Mouse (Mus musculus): ENCODE results near the gene Deup1. TPM values are rescaled to one million over a fixed set of nuclear protein-coding genes. Genes with fewer than 3 reads are reported as not detected.

The Deup1 gene
- polyA plus RNA-seq, 1 experiment = 1.3 TPM

DNA sequence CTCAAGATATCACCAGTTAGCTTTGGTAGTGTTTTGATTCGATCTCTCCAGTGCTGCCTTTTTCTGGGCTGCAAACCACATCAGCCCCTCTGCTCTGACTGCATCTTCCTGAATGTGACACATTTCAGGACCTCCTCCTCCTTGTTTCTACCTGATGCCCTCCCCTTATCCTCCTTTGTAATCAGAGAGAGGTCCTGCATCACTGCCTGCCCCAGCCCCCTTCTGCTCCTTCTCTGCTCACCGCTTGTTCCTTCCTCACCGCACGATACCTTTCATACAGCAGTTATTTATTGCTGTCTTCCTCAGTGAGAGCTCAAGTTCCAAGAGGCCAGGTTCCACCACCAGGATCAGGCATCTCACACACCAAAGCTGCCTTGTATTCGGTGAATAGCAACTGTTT, 96.5 kb downstream of the Deup1 start:
- TF ChIP-seq CTCF (IDR thresholded peaks at IDR 0.05; ENCODE audit: borderline replicate concordance, extremely low read depth, insufficient read depth, insufficient read length) (no peak), POLR2A (IDR thresholded peaks at IDR 0.05; ENCODE audit: borderline replicate concordance, extremely low read depth, insufficient read depth, insufficient read length, poor library complexity, severe bottlenecking) (no peak)

DNA sequence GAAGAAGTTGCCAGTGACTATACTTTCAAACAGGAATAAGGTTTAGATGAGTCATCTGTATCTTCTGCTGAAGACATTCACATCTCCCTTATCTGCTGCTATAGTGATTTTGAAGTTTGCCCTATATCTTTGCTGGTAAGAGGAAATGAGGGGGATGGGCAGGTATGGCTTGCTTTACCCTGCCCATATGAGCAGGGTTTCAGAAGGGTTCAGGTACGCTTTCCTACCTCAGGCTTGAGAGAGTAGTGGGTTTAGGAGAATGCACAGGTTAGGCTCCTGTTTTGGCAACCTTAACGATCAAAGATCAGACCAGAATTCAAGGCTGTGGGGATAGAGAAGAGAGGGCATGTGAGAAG, 97.8 kb downstream of the Deup1 start:
- TF ChIP-seq POLR2A (IDR thresholded peaks at IDR 0.05; ENCODE audit: borderline replicate concordance, extremely low read depth, insufficient read depth, insufficient read length, poor library complexity, severe bottlenecking) (no peak), CTCF (IDR thresholded peaks at IDR 0.05; ENCODE audit: borderline replicate concordance, extremely low read depth, insufficient read depth, insufficient read length) (no peak)
- DNase-seq (ENCODE audit: low read depth) = no peak

More for the DNA sequence above, 96.5 kb downstream of the Deup1 start:
- DNase-seq (ENCODE audit: low read depth) = no peak

DNA sequence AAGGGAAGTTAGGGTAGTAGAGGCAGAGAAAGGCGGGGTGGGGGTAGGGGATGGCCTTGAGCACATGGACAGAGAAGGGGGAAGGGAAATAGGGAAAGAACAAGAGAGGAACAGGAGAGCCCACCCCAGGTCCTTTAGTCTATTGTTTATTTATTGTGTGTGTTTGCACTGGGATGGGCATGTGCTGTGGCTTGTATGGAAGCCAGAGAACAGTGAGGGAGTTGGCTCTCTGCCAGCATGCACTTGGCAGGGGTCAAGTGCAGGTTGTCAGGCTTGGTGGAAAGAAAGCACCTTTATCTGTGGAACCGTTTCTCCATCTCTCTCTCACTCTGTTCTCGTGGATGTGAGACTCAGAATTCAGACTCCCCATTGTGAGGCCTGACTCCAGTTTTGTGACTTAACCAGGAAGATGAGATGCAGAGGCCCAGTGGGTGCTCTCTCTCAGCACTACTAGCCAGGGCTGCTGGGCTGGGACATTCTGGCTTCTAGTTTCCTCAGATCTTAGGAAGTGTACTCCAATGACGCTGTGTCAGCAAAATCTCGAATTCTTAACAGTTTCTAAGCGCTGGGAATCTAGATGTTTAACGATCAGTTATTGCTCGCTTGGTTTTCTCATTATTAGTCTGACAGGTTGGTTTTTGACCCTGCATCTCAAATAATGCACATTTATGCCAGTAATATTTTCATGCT, 98.3 kb downstream of the Deup1 start:
- DNase-seq (ENCODE audit: low read depth) = peak; percentile 68
- no peak for TF ChIP-seq CTCF (IDR thresholded peaks at IDR 0.05; ENCODE audit: borderline replicate concordance, extremely low read depth, insufficient read depth, insufficient read length)
- TF ChIP-seq POLR2A (IDR thresholded peaks at IDR 0.05; ENCODE audit: borderline replicate concordance, extremely low read depth, insufficient read depth, insufficient read length, poor library complexity, severe bottlenecking) = no peak

DNA sequence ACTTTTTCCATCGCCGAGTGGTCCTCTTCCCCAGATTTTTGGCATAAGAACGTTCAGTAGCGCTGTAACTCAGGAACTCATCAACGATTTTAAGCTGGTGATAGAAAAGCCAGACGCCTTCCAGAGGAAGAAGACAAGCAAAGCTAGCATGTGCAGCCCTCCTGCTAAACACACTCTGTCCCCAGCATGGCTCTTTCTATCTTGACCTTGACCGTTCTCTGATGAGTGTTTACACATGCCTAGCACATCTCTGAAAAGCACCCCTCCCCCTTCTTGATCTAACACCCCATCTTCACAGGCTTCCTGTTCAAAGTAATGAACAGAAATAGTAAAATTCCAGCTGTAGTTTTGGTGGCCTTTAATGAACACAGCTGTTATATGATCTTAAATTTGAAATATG, 99.4 kb downstream of the Deup1 start:
- no peak for DNase-seq (ENCODE audit: low read depth)
- no peak for TF ChIP-seq POLR2A (IDR thresholded peaks at IDR 0.05; ENCODE audit: borderline replicate concordance, extremely low read depth, insufficient read depth, insufficient read length, poor library complexity, severe bottlenecking)
- no peak for TF ChIP-seq CTCF (IDR thresholded peaks at IDR 0.05; ENCODE audit: borderline replicate concordance, extremely low read depth, insufficient read depth, insufficient read length)

DNA sequence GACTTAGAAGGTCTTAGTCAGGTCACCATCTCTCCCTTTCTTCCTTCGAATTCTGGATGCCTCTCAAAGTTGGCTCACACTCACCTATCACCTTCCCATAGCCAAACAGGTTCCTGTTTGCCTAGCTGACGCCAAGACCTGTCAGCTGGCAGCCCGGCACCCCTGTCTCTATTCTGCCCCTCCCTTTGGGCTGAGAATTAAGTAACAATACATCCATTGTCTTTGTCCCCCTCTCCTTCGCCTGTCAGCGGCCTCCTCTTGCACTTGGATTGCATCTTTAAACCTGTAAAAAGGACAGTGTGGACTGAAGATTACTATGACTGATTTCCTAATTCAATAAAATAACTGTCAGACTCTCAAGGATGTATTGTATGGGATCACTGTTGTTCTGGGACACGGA, 99.9 kb downstream of the Deup1 start:
- no peak for DNase-seq (ENCODE audit: low read depth)
- no peak for TF ChIP-seq CTCF (IDR thresholded peaks at IDR 0.05; ENCODE audit: borderline replicate concordance, extremely low read depth, insufficient read depth, insufficient read length)
- no peak for TF ChIP-seq POLR2A (IDR thresholded peaks at IDR 0.05; ENCODE audit: borderline replicate concordance, extremely low read depth, insufficient read depth, insufficient read length, poor library complexity, severe bottlenecking)

DNA sequence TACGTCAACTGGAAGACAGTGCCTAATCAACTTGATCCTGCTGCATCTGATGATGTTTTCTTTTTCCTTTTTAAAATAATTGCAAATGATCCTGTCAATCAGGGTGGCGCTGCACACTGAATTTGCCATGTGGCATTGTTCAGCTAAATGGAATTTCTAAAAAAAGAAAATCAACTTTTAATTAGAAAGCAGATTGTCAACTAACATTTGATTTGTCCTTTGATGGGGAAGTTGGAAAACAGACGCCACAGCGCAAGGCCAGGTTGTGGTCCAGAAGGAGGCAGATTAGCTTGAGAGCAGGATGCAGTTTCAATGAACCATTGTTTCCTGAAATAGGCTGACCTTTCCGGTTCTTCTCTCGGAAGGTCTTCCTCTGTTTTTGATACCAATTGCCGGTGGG, 101.2 kb downstream of the Deup1 start:
- no peak for DNase-seq (ENCODE audit: low read depth)
- TF ChIP-seq CTCF (IDR thresholded peaks at IDR 0.05; ENCODE audit: borderline replicate concordance, extremely low read depth, insufficient read depth, insufficient read length) (no peak), POLR2A (IDR thresholded peaks at IDR 0.05; ENCODE audit: borderline replicate concordance, extremely low read depth, insufficient read depth, insufficient read length, poor library complexity, severe bottlenecking) (no peak)

DNA sequence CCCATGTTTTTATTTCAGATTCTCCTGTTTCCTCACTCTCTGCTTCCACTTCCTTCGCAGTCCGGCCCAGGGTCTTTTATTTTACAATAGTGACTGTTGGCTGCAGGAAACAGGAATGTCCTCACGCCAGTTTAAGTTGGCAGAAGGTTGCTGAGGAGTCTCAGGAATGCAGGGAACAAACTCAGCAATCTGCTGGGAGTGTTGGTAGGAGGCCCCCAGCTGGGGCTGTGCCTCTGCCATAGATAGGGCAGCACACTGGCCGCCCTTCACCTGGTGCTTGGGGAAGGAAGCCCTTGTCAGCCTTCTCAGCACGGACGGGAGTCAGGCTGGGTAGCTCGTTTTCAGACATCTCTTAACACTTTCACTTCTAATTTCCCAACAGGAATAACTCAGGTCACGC, 102.5 kb downstream of the Deup1 start:
- DNase-seq (ENCODE audit: low read depth) = no peak
- no peak for TF ChIP-seq POLR2A (IDR thresholded peaks at IDR 0.05; ENCODE audit: borderline replicate concordance, extremely low read depth, insufficient read depth, insufficient read length, poor library complexity, severe bottlenecking)
- no peak for TF ChIP-seq CTCF (IDR thresholded peaks at IDR 0.05; ENCODE audit: borderline replicate concordance, extremely low read depth, insufficient read depth, insufficient read length)

DNA sequence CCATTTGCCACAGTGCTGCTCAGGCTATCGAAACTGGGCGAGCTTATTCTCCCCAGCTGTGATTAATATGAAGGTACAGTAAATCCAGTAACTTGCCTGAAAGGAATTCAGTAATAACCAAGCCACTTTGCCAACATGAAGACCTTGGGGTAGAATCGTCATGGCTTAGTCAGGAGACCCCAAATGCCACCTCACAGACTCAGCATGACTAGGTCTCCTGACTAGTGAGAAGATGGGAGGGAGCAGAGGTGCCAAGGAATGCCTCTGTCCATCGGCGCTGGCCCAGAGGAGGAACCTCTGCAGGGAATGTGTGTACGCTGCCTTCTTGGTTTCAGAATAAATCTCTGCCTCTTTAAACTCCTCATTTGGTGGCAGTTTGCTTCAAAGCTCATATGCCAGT, 104.1 kb downstream of the Deup1 start:
- DNase-seq (ENCODE audit: low read depth) = no peak

DNA sequence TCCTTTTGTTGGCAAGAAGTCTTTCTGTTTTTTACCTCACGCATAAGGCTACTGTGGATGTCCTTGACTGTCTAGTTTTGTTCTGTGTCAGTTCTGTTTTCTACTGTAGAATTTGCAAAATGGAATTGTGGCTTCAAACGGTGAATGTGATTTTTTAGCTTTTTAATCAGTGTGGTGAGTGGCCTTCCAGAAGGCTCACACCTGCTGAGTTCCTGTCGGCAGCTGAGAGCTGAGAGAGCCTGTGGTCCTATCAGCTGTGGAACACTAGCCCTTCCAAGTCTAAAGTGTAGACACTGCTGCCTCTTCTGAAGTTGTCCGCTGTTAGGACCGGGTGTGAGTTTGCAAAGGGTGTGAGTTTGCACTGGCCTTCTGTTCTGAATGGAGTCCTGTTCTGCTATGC, 104.8 kb downstream of the Deup1 start:
- TF ChIP-seq POLR2A (IDR thresholded peaks at IDR 0.05; ENCODE audit: borderline replicate concordance, extremely low read depth, insufficient read depth, insufficient read length, poor library complexity, severe bottlenecking) (no peak), CTCF (IDR thresholded peaks at IDR 0.05; ENCODE audit: borderline replicate concordance, extremely low read depth, insufficient read depth, insufficient read length) (no peak)
- DNase-seq (ENCODE audit: low read depth) = no peak

More for the DNA sequence above, 104.1 kb downstream of the Deup1 start:
- TF ChIP-seq POLR2A (IDR thresholded peaks at IDR 0.05; ENCODE audit: borderline replicate concordance, extremely low read depth, insufficient read depth, insufficient read length, poor library complexity, severe bottlenecking) (no peak), CTCF (IDR thresholded peaks at IDR 0.05; ENCODE audit: borderline replicate concordance, extremely low read depth, insufficient read depth, insufficient read length) (no peak)

DNA sequence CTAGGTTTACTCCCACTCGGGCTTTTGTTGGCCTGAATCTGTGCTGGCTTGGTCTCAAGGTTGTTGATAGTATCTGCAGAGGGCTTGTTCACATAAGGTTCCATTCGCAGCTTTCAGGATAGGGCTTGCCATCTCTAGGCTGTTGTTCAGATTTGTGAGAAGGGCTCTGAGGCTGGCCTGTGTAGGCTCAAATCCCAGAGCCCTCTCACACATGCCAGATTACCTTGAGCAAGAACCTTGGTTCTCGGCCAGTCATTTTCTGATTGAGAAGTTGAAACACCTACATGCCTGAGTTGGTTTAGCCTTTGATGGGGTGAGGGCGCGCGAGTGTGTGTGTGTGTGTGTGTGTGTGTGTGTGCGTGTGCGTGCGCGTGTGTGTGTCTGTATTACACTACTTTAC, 105.4 kb downstream of the Deup1 start:
- DNase-seq (ENCODE audit: low read depth) = no peak
- no peak for TF ChIP-seq CTCF (IDR thresholded peaks at IDR 0.05; ENCODE audit: borderline replicate concordance, extremely low read depth, insufficient read depth, insufficient read length)
- TF ChIP-seq POLR2A (IDR thresholded peaks at IDR 0.05; ENCODE audit: borderline replicate concordance, extremely low read depth, insufficient read depth, insufficient read length, poor library complexity, severe bottlenecking) = no peak

DNA sequence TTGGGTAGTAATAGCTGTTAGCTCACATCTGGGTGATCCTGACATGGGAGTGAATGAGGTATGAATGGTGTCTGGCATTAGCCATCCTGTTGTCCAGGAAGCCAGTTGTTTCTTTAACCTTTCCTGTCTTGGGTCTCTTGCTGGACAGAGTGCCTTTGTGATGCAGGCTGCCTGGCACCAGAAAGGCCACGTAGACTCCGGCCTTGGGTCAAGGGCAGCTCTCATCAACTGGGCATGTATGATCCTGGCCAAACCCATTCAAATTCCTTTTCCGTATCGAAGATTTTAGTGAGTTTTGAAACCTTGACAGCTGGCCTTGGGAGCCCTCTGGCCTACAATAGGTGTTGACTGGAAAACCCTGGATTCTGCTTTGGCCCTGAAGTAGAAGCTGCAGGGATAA, 109.8 kb downstream of the Deup1 start:
- TF ChIP-seq POLR2A (IDR thresholded peaks at IDR 0.05; ENCODE audit: borderline replicate concordance, extremely low read depth, insufficient read depth, insufficient read length, poor library complexity, severe bottlenecking) = no peak
- no peak for TF ChIP-seq CTCF (IDR thresholded peaks at IDR 0.05; ENCODE audit: borderline replicate concordance, extremely low read depth, insufficient read depth, insufficient read length)
- DNase-seq (ENCODE audit: low read depth) = no peak

DNA sequence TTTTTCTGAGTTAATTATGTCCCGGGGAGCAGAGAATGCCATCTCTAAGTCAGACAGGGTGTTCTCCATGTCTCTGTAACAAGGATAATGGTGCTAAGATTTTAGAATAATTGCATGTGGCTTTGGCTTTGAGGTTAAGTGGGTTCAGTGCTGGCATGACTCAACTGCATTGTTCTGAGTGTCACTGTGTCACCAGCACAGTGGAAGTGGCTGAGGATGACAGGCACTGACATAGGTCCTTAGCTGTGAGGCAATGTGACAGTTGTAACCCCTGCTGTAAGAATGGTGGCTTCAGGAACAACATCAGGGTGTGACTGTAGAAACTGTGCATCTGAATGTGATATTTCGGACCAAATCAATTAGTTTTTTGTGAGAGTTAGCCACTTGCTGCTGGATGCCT, 111.7 kb downstream of the Deup1 start:
- no peak for DNase-seq (ENCODE audit: low read depth)
- TF ChIP-seq CTCF (IDR thresholded peaks at IDR 0.05; ENCODE audit: borderline replicate concordance, extremely low read depth, insufficient read depth, insufficient read length) = no peak
- no peak for TF ChIP-seq POLR2A (IDR thresholded peaks at IDR 0.05; ENCODE audit: borderline replicate concordance, extremely low read depth, insufficient read depth, insufficient read length, poor library complexity, severe bottlenecking)

Measured in brain, embryonic 14.5 days (tissue).